In the genomic region with DNA sequence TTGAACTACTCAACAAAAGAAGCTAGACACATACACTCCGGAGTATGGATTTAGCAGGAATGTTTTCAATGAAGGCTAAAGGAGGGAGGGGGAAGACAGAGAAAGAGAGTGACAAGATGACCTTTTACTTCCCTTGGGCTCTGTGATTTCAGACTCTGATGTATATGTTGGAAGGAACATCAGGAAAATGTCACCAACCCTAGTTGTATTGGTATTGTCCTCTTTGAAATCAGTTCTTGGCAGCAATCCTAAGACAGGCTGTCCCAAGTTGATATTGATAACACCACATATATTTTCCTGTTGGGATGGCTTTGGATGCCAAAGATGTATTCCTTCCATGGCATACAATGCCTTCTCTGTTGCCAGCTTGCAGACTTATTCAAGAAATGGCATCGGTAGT, we compare ENCODE assay signal across 24 mouse cellular contexts.
A peak's percentile ranks its signal among the peaks of the same experiment; 100 is the strongest.
DNase-seq lines count a peak whose midpoint lies in the region; ATAC-seq and TF ChIP-seq lines count a peak whose summit lies in the region.
"Had no signal": no experiment of that assay in that cellular context is flagged by ENCODE, and none has a peak within 500 bp of the region (broad histone marks: within the 10 kb centered on the region; RNA-seq: fewer than 3 reads in every experiment).

No protein-coding gene starts in this region.

- TF ChIP-seq EP300 in heart, postnatal 0 days (IDR thresholded peaks at IDR 0.05; ENCODE audit: low read depth): no peak

- no peak overlapping the region for H3K9ac ChIP-seq in forebrain, embryonic 16.5 days (replicated peaks; ENCODE audit: low read depth, low read length)
- H3K9ac ChIP-seq in forebrain, embryonic 12.5 days: no peak overlapping the region
- no peak overlapping the region for H3K9ac ChIP-seq in heart, postnatal 0 days (replicated peaks; ENCODE audit: low read depth, low read length)
- no peak overlapping the region for H3K9ac ChIP-seq in lung, embryonic 16.5 days (ENCODE audit: low read length)
- H3K9ac ChIP-seq in neural tube, embryonic 15.5 days (replicated peaks): no peak overlapping the region
- H3K9ac ChIP-seq: embryonic facial prominence, embryonic 13.5 days; limb, embryonic 13.5 days; liver, embryonic 13.5 days; neural tube, embryonic 12.5 days had no signal

- no peak overlapping the region for H3K4me2 ChIP-seq in forebrain, embryonic 16.5 days (ENCODE audit: low read length)
- H3K4me2 ChIP-seq in forebrain, embryonic 12.5 days: no peak overlapping the region
- no peak overlapping the region for H3K4me2 ChIP-seq in heart, postnatal 0 days (ENCODE audit: low read depth, low read length)
- no peak overlapping the region for H3K4me2 ChIP-seq in lung, embryonic 16.5 days (ENCODE audit: low read depth, low read length)
- no peak overlapping the region for H3K4me2 ChIP-seq in neural tube, embryonic 15.5 days
- H3K4me2 ChIP-seq: embryonic facial prominence, embryonic 13.5 days; limb, embryonic 13.5 days; liver, embryonic 13.5 days; neural tube, embryonic 12.5 days had no signal

- TF ChIP-seq POLR2A in lung, adult 2 months (IDR thresholded peaks at IDR 0.05; ENCODE audit: borderline replicate concordance, extremely low read depth, low read depth, low read length): no peak

- no peaks in the 10 kb centered on the region for H3K9me3 ChIP-seq in forebrain, embryonic 16.5 days (ENCODE audit: control insufficient read depth, low read length)
- no peaks in the 10 kb centered on the region for H3K9me3 ChIP-seq in forebrain, embryonic 12.5 days
- no peaks in the 10 kb centered on the region for H3K9me3 ChIP-seq in heart, postnatal 0 days (replicated peaks; ENCODE audit: control insufficient read depth, low read length)
- no peaks in the 10 kb centered on the region for H3K9me3 ChIP-seq in lung, embryonic 16.5 days (ENCODE audit: control insufficient read depth, low read length)
- no peaks in the 10 kb centered on the region for H3K9me3 ChIP-seq in neural tube, embryonic 15.5 days (replicated peaks)
- H3K9me3 ChIP-seq: embryonic facial prominence, embryonic 13.5 days; limb, embryonic 13.5 days; liver, embryonic 13.5 days; neural tube, embryonic 12.5 days had no signal

- no peak for DNase-seq in heart, postnatal 0 days (ENCODE audit: low spot score)
- DNase-seq in heart, adult 8-10 months (ENCODE audit: low spot score): no peak
- no peak for DNase-seq in lung, adult 2 months
- no peak for DNase-seq in cerebellum, postnatal 36 days
- DNase-seq: cerebellum, adult 2 months; cerebellum, postnatal 25 days; embryo, embryonic 11 days; kidney, adult 9 months; kidney, postnatal 14 days; liver, embryonic 13.5 days; midbrain, embryonic 14.5 days; right cerebral cortex, postnatal 4 days; thymus, postnatal 25 days had no signal

- peak overlapping the region; percentile 42; the same call in 1 of the 2 replicates for H3K27ac ChIP-seq in forebrain, embryonic 16.5 days (ENCODE audit: low read length)
- no peak overlapping the region for H3K27ac ChIP-seq in forebrain, embryonic 12.5 days
- peak overlapping the region; percentile 22; the same call in 1 of the 2 replicates for H3K27ac ChIP-seq in heart, postnatal 0 days (ENCODE audit: low read depth)
- H3K27ac ChIP-seq in lung, embryonic 16.5 days (ENCODE audit: low read length): no peak overlapping the region; the same call in 1 of the 2 replicates
- 0 out of 2 replicates have a peak overlapping the region, but pooled peaks have one; percentile 33 for H3K27ac ChIP-seq in neural tube, embryonic 15.5 days (replicated peaks)
- H3K27ac ChIP-seq: embryonic facial prominence, embryonic 13.5 days; hindbrain, postnatal 0 days; limb, embryonic 13.5 days; liver, embryonic 13.5 days; neural tube, embryonic 12.5 days had no signal

- ATAC-seq in forebrain, embryonic 16.5 days: no peak
- no peak for ATAC-seq in forebrain, embryonic 12.5 days (ENCODE audit: low FRiP score)
- no peak; the same call in 1 of the 2 replicates for ATAC-seq in heart, postnatal 0 days (ENCODE audit: insufficient read depth, low read depth)
- peak; percentile 47; the same call in 1 of the 2 replicates for ATAC-seq in lung, embryonic 16.5 days (ENCODE audit: low read depth)
- no peak for ATAC-seq in neural tube, embryonic 15.5 days (ENCODE audit: low FRiP score)
- ATAC-seq: CD4-positive, CD25-positive, alpha-beta regulatory T cell, adult 4 months; hindbrain, postnatal 0 days; intestine, embryonic 16.5 days had no signal

- no peak for TF ChIP-seq CTCF in heart, postnatal 0 days (IDR thresholded peaks at IDR 0.05; ENCODE audit: low read depth)
- no peak for TF ChIP-seq CTCF in lung, adult 2 months (IDR thresholded peaks at IDR 0.05; ENCODE audit: insufficient read depth, low read length)

- WGBS in forebrain, embryonic 16.5 days: 63% methylated on average over 2 of the region's 2 CpGs
- 70% methylated on average over 2 of the region's 2 CpGs for WGBS in forebrain, embryonic 12.5 days
- WGBS in heart, postnatal 0 days: 64% methylated on average over 2 of the region's 2 CpGs
- 44% methylated on average over 2 of the region's 2 CpGs for WGBS in lung, embryonic 16.5 days
- 35% methylated on average over 2 of the region's 2 CpGs for WGBS in lung, adult 2 months
- 55% methylated on average over 2 of the region's 2 CpGs for WGBS in neural tube, embryonic 15.5 days

- no peaks in the 10 kb centered on the region for H3K36me3 ChIP-seq in forebrain, embryonic 16.5 days (ENCODE audit: control insufficient read depth, insufficient read depth)
- H3K36me3 ChIP-seq in forebrain, embryonic 12.5 days (replicated peaks): no peaks in the 10 kb centered on the region
- H3K36me3 ChIP-seq in heart, postnatal 0 days (replicated peaks; ENCODE audit: control insufficient read depth, insufficient read depth, low read length): no peaks in the 10 kb centered on the region
- H3K36me3 ChIP-seq in lung, embryonic 16.5 days (ENCODE audit: control insufficient read depth, insufficient read depth, low read length): no peaks in the 10 kb centered on the region
- H3K36me3 ChIP-seq in neural tube, embryonic 15.5 days: no peaks in the 10 kb centered on the region
- H3K36me3 ChIP-seq: embryonic facial prominence, embryonic 13.5 days; limb, embryonic 13.5 days; liver, embryonic 13.5 days; neural tube, embryonic 12.5 days had no signal

- no peaks in the 10 kb centered on the region for H3K27me3 ChIP-seq in forebrain, embryonic 16.5 days (replicated peaks; ENCODE audit: control insufficient read depth, insufficient read depth, low read length)
- H3K27me3 ChIP-seq in forebrain, embryonic 12.5 days: no peaks in the 10 kb centered on the region
- no peaks in the 10 kb centered on the region for H3K27me3 ChIP-seq in heart, postnatal 0 days (ENCODE audit: control insufficient read depth, insufficient read depth, low read length)
- no peaks in the 10 kb centered on the region for H3K27me3 ChIP-seq in lung, embryonic 16.5 days (ENCODE audit: control insufficient read depth, insufficient read depth, low read depth, low read length)
- no peaks in the 10 kb centered on the region for H3K27me3 ChIP-seq in neural tube, embryonic 15.5 days (replicated peaks)
- H3K27me3 ChIP-seq: embryonic facial prominence, embryonic 13.5 days; limb, embryonic 13.5 days; liver, embryonic 13.5 days; neural tube, embryonic 12.5 days had no signal

- peaks cover 6% of the 10 kb centered on the region for H3K4me1 ChIP-seq in forebrain, embryonic 16.5 days (replicated peaks; ENCODE audit: control insufficient read depth, insufficient read depth, low read length)
- no peaks in the 10 kb centered on the region for H3K4me1 ChIP-seq in forebrain, embryonic 12.5 days
- peaks cover 7% of the 10 kb centered on the region; the same call in 1 of the 2 replicates for H3K4me1 ChIP-seq in heart, postnatal 0 days (ENCODE audit: control insufficient read depth, insufficient read depth)
- H3K4me1 ChIP-seq in lung, embryonic 16.5 days (replicated peaks; ENCODE audit: control insufficient read depth, insufficient read depth, low read length): peaks cover 6% of the 10 kb centered on the region; the same call in 1 of the 2 replicates
- peaks cover 2% of the 10 kb centered on the region for H3K4me1 ChIP-seq in lung, adult 2 months (ENCODE audit: control insufficient read depth, insufficient read depth, low read length)
- H3K4me1 ChIP-seq in neural tube, embryonic 15.5 days: 0 out of 2 replicates have a peak, but pooled peaks cover 3% of the 10 kb centered on the region
- H3K4me1 ChIP-seq: embryonic facial prominence, embryonic 13.5 days; limb, embryonic 13.5 days; liver, embryonic 13.5 days; neural tube, embryonic 12.5 days had no signal

- no peak overlapping the region for H3K4me3 ChIP-seq in forebrain, embryonic 16.5 days (replicated peaks; ENCODE audit: low read length)
- no peak overlapping the region for H3K4me3 ChIP-seq in forebrain, embryonic 12.5 days (replicated peaks)
- H3K4me3 ChIP-seq in heart, postnatal 0 days (ENCODE audit: low read depth, low read length): no peak overlapping the region
- H3K4me3 ChIP-seq in lung, embryonic 16.5 days (ENCODE audit: low read length): no peak overlapping the region
- H3K4me3 ChIP-seq in lung, adult 2 months (replicated peaks; ENCODE audit: extremely low read depth, low read depth, low read length): no peak overlapping the region
- H3K4me3 ChIP-seq in neural tube, embryonic 15.5 days (replicated peaks): no peak overlapping the region
- H3K4me3 ChIP-seq: embryonic facial prominence, embryonic 13.5 days; erythroblast, embryonic 14.5 days; limb, embryonic 13.5 days; liver, embryonic 13.5 days; neural tube, embryonic 12.5 days had no signal

Comparison
In these comparisons a context has a peak if more than half of its experiments do, and no peak if none do; other contexts are left out.
1. H3K27ac ChIP-seq: peak in forebrain, embryonic 16.5 days (single experiment), heart, postnatal 0 days (single experiment) and neural tube, embryonic 15.5 days (single experiment); none in forebrain, embryonic 12.5 days (single experiment) and lung, embryonic 16.5 days (single experiment).